Mouse (Mus musculus) testis, adult 2 months (tissue): ENCODE data around the gene Atp6v1g2. TPM values are rescaled to one million over a fixed set of nuclear protein-coding genes. Genes with fewer than 3 reads are reported as not detected.

Experiments used
- H3K27ac ChIP-seq: fragments of 200-500 bp; 2 replicates; pipeline ENCODE4 v1.5.1; 2012; ENCODE audit warnings: low read depth, low read length; ENCODE audit not compliant: control insufficient read depth, insufficient read depth
- H3K27me3 ChIP-seq: fragments of 200-500 bp; 2 replicates; pipeline ENCODE4 v1.6.1; 2012; ENCODE audit warnings: mild to moderate bottlenecking, low read length, moderate library complexity; ENCODE audit not compliant: control insufficient read depth, insufficient read depth
- H3K36me3 ChIP-seq: fragments of 200-500 bp; 2 replicates; pipeline ENCODE4 v1.6.1; 2012; ENCODE audit warnings: mild to moderate bottlenecking, low read length; ENCODE audit not compliant: control insufficient read depth, insufficient read depth
- H3K4me1 ChIP-seq: fragments of 200-500 bp; 2 replicates; pipeline ENCODE4 v1.6.1; 2012; ENCODE audit warnings: low read length; ENCODE audit not compliant: control insufficient read depth, insufficient read depth
- H3K4me3 ChIP-seq: fragments of 200-500 bp; 2 replicates; pipeline ENCODE4 v1.5.1; 2012; ENCODE audit warnings: low read depth, mild to moderate bottlenecking, low read length, moderate library complexity, mixed read lengths; ENCODE audit not compliant: control insufficient read depth
- CTCF ChIP-seq: fragments of 200-500 bp; IDR thresholded peaks from 2 replicates; pipeline ENCODE4 v1.5.1; 2012; ENCODE audit warnings: low read depth, mild to moderate bottlenecking, inconsistent platforms, low read length, moderate library complexity; ENCODE audit not compliant: control insufficient read depth, insufficient read depth, insufficient replicate concordance
- POLR2A ChIP-seq: fragments of 200-500 bp; IDR thresholded peaks from 2 replicates; pipeline ENCODE4 v1.6.1; 2012; ENCODE audit warnings: low read depth, mild to moderate bottlenecking, inconsistent platforms, low read length, moderate library complexity; ENCODE audit not compliant: control insufficient read depth
- polyA plus RNA-seq: library from polyadenylated mRNA; depleted of rRNA; stranded (reverse); fragments of >200 nt; gene quantifications from 2 replicates; pipeline ENCODE4 v1.2.3, GENCODE M21; 2012

Atp6v1g2 gene
- polyA plus RNA-seq, 1 experiment, result 11.7 TPM

- H3K4me3 ChIP-seq, result no peak overlapping the region
- no peak overlapping the region for H3K27ac ChIP-seq
- H3K27me3 ChIP-seq, result no peaks in the 10 kb centered on the region
- H3K4me1 ChIP-seq, result peaks cover 13% of the 10 kb centered on the region
- TF ChIP-seq CTCF (no peak), POLR2A (no peak)
- no peaks in the 10 kb centered on the region for H3K36me3 ChIP-seq
Observed at GRCm38 (mm10) chr17:35190096-35190495, 43.4 kb upstream of the Atp6v1g2 start.

- no peaks in the 10 kb centered on the region for H3K36me3 ChIP-seq
- peaks cover 14% of the 10 kb centered on the region for H3K4me1 ChIP-seq
- no peak overlapping the region for H3K27ac ChIP-seq
- no peak overlapping the region for H3K4me3 ChIP-seq
- H3K27me3 ChIP-seq, result no peaks in the 10 kb centered on the region
- no peak for TF ChIP-seq CTCF
- no peak for TF ChIP-seq POLR2A
Observed at GRCm38 (mm10) chr17:35191723-35192122, 41.7 kb upstream of the Atp6v1g2 start.

- Histone ChIP-seq H3K27me3 (no peaks in the 10 kb centered on the region), H3K4me1 (peaks cover 13% of the 10 kb centered on the region), H3K36me3 (no peaks in the 10 kb centered on the region), H3K4me3 (no peak overlapping the region), H3K27ac (no peak overlapping the region)
- TF ChIP-seq POLR2A (no peak), CTCF (no peak)
Observed at GRCm38 (mm10) chr17:35192924-35193323, 40.5 kb upstream of the Atp6v1g2 start.

GRCm38 (mm10) chr17:35193881-35194843, 39.3 kb upstream of the Atp6v1g2 start, which contains the start of gene Ltb:
Ltb (plus strand) TSS chr17:35194439.
- Histone ChIP-seq H3K4me1 (peaks cover 13% of the 10 kb centered on the region), H3K27ac (no peak within 1 kb of the TSS), H3K4me3 (no peak within 1 kb of the TSS; the same call in 1 of the 2 replicates), H3K27me3 (no peaks in the 10 kb centered on the region), H3K36me3 (no peaks in the 10 kb centered on the region)
- TF ChIP-seq POLR2A, result no peak
- no peak for TF ChIP-seq CTCF

- Histone ChIP-seq H3K36me3 (no peaks in the 10 kb centered on the region), H3K4me1 (peaks cover 13% of the 10 kb centered on the region), H3K27ac (no peak overlapping the region), H3K4me3 (peak overlapping the region; percentile 64), H3K27me3 (no peaks in the 10 kb centered on the region)
- TF ChIP-seq CTCF (no peak), POLR2A (no peak)
Observed at GRCm38 (mm10) chr17:35194844-35195630, 38.4 kb upstream of the Atp6v1g2 start.

GRCm38 (mm10) chr17:35195631-35196320, 37.7 kb upstream of the Atp6v1g2 start:
- H3K36me3 ChIP-seq, result no peaks in the 10 kb centered on the region
- H3K4me3 ChIP-seq, result peak overlapping the region; percentile 64
- peaks cover 13% of the 10 kb centered on the region for H3K4me1 ChIP-seq
- H3K27ac ChIP-seq, result no peak overlapping the region
- H3K27me3 ChIP-seq, result no peaks in the 10 kb centered on the region
- TF ChIP-seq CTCF (peak; percentile 96), POLR2A (no peak)
